Mouse (Mus musculus) hindbrain, embryonic 14.5 days (tissue): ENCODE measurements around the gene Lrrc28. TPM values are rescaled to one million over a fixed set of nuclear protein-coding genes. Genes with fewer than 3 reads are reported as not detected.

Experiments used
- ATAC-seq: fragments of 200-750 bp; cut with Nextera tagmentation; 2 replicates; pipeline ENCODE4 v1.8.0; 2017; ENCODE audit warnings: moderate number of reproducible peaks, mild to moderate bottlenecking, moderate TSS enrichment, moderate library complexity; ENCODE audit not compliant: low FRiP score
- DNase-seq: peaks from one replicate; pipeline ENCODE4 v3.0.0-alpha.2; 2015; ENCODE audit warnings: low spot score
- H3K27ac ChIP-seq: fragments of 300-500 bp; sonication (generic); 2 replicates; pipeline ENCODE4 v1.5.1; 2014; ENCODE audit warnings: mild to moderate bottlenecking, moderate library complexity
- H3K27me3 ChIP-seq: fragments of 300-500 bp; sonication (generic); 2 replicates; pipeline ENCODE4 v1.6.1; 2014; ENCODE audit warnings: mild to moderate bottlenecking, low read length, mixed read lengths; ENCODE audit not compliant: control insufficient read depth, insufficient read depth
- H3K36me3 ChIP-seq: fragments of 300-500 bp; sonication (generic); replicated peaks from 2 replicates; pipeline ENCODE4 v1.6.1; 2014; ENCODE audit not compliant: control insufficient read depth, insufficient read depth
- H3K4me1 ChIP-seq: fragments of 300-500 bp; sonication (generic); replicated peaks from 2 replicates; pipeline ENCODE4 v1.6.1; 2014; ENCODE audit warnings: antibody characterized with exemption, low read length, mixed read lengths; ENCODE audit not compliant: control insufficient read depth, insufficient read depth
- H3K4me2 ChIP-seq: fragments of 300-500 bp; sonication (generic); replicated peaks from 2 replicates; pipeline ENCODE4 v1.6.1; 2014; ENCODE audit warnings: mild to moderate bottlenecking, moderate library complexity
- H3K4me3 ChIP-seq: fragments of 300-500 bp; sonication (generic); replicated peaks from 2 replicates; pipeline ENCODE4 v1.5.1; 2014; ENCODE audit warnings: mild to moderate bottlenecking, low read length
- H3K9ac ChIP-seq: fragments of 300-500 bp; sonication (generic); 2 replicates; pipeline ENCODE4 v1.6.1; 2014
- H3K9me3 ChIP-seq: fragments of 300-500 bp; sonication (generic); 2 replicates; pipeline ENCODE4 v1.6.1; 2016; ENCODE audit warnings: low read length; ENCODE audit not compliant: control insufficient read depth
- whole genome bisulfite sequencing: fragments of 180-500 bp; shearing (Covaris S2); extraction: QIAGEN DNeasy Blood & Tissue Kit; methylation state at CpG from one replicate; pipeline ENCODE4 v1.1.7; 2014; 5-methylcytosine and 5-hydroxymethylcytosine counted together
- polyA plus RNA-seq: library from polyadenylated mRNA; unstranded; fragments of >200 nt; fragmentation: Nextera tagmentation; extraction: Ambion mirVana; gene quantifications from 2 replicates; pipeline ENCODE4 v1.2.1, GENCODE M21; 2014

The Lrrc28 gene
- polyA plus RNA-seq, result 27.4 and 28.4 TPM in 2 replicates

DNA sequence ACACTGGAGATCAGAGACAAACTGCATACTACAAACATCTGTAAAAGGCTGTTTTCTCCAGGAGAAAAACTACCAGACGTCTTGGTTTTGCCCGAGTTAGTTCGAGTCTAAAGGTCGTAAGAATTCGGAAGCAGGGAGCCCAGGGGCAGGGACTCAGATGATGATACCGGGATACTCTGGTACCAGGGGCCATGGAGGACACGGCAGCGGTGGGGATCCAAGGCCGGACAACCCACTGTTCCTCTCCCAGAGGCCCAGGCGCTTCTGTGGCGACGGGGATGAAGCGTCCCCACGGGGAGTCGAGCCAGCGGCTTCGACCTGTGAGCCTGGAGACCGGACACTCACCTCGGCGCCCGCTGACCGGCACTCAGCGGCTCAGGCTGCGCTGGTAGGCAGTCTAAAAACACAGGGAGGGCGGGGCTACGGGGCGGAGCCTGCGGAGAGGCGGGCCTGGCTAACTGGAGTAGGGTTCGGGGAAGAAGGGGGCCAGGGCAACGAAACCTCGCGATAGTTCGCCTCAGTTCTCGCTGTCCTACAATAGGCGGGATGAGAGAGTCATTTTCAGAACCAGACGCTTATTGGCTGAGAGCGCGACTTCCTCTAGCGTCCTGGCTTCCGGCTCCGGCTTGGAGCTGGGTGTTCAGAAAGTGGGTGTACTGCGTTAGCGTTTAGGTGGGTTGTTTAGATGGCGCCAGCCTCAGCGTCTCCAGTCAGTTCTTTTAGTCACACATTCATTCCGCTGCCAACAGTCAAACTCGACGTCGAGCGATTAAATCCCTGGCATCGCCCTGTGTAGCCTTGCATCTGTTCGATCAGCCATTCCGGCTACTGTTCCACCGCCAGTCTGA, at the start of gene Lrrc28:
Lrrc28 (minus strand) TSS at position 436 of the 848 bp plus-strand sequence.
- ATAC-seq, result peak; percentile 100
- H3K9ac ChIP-seq, result peak within 1 kb of the TSS; percentile 86
- H3K4me1 ChIP-seq, result peaks cover 20% of the 10 kb centered on the region
- H3K4me3 ChIP-seq, result peak within 1 kb of the TSS; percentile 73
- under 1% methylated on average over 54 of the region's 55 CpGs for WGBS
- H3K9me3 ChIP-seq, result no peaks in the 10 kb centered on the region
- H3K27me3 ChIP-seq, result no peaks in the 10 kb centered on the region
- DNase-seq, result peak; percentile 98
- H3K27ac ChIP-seq, result peak within 1 kb of the TSS; percentile 91
- H3K36me3 ChIP-seq, result peaks cover 9% of the 10 kb centered on the region; the same call in 1 of the 2 replicates
- peak within 1 kb of the TSS; percentile 90 for H3K4me2 ChIP-seq

DNA sequence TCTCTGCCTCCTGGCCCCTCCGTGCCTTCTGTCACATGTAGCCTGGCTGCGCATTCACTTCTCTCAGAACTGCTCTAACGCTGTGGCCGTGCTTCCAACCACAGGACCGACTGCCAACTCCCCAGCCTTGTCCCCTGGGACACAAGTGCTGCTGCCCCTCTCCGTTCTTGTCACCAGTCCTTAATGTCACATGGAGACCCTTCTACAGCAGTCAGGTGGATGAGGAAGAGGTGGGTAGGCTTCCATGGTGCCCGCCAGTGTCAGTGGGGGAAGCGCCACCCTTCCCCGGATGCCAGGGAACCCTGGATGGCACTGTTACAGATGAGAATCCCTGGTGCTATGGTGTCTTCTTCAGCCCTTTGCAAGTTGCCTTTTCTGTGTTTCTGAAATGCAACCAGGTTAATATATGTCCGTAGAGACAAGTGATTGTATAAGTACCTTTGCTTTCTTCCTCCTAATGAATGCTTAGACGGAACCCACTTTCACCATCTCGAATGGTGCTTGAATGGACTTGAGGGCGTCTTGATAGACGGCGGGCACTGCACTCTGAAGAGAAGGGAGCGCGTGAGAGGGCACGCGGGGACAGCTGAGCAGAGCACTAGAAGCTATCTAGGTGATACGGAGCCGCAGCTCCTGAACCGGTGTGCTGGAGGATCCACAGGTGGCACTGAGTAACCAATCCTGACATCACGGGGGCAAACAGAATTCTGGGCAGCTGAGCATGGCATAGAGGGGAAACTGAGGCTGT, 47.9 kb upstream of the Lrrc28 start:
- no peak for DNase-seq
- no peaks in the 10 kb centered on the region for H3K36me3 ChIP-seq
- H3K27me3 ChIP-seq, result no peaks in the 10 kb centered on the region
- no peak overlapping the region for H3K27ac ChIP-seq
- no peak overlapping the region for H3K9ac ChIP-seq
- H3K4me3 ChIP-seq, result no peak overlapping the region
- ATAC-seq, result no peak
- WGBS, result 92% methylated on average over 23 of the region's 23 CpGs
- no peak overlapping the region for H3K4me2 ChIP-seq
- no peaks in the 10 kb centered on the region for H3K4me1 ChIP-seq
- no peaks in the 10 kb centered on the region for H3K9me3 ChIP-seq

DNA sequence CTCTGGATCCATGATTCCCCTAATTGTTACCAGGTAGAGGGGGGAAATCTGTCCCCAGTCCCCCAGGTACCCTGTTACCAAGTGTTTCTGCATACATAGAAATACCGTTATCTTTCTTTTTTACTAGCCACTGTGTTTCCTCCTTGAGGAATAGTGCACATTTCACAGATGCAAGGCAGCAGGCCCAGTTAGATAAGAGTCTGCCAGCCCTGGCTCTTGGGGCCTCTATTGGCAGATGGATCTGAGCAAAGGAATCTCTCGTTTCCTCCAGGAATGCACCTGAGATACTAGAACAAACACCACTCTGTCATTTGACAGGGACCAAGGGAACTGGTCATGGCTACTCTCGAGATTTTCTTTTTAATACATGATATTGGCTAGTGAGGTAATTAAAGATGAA, 47.1 kb upstream of the Lrrc28 start:
- Histone ChIP-seq H3K36me3 (no peaks in the 10 kb centered on the region), H3K4me2 (no peak overlapping the region), H3K27me3 (no peaks in the 10 kb centered on the region), H3K27ac (no peak overlapping the region), H3K4me1 (no peaks in the 10 kb centered on the region), H3K9ac (no peak overlapping the region), H3K9me3 (no peaks in the 10 kb centered on the region), H3K4me3 (no peak overlapping the region)
- no peak for ATAC-seq
- WGBS, result 75% methylated on average over 3 of the region's 3 CpGs
- DNase-seq, result no peak

DNA sequence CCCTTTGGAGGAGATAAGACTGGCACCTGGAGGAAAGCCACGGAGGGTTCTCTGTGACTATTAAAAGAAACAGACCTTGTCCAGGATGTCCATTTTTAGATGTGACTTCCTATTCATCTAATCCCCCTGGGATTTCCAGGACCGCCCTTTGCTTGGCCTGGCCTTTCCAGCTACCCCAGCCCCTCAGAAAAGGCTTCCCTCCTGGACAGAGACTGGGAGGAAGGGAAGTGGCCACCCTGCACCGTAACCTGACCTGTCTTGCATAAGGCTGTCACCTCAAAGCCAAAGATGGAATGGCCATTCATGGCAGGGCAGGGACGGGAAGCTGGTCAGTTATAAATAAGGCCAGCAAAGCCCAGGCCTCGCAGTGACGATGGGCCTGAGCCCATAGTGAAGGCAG, 46.0 kb upstream of the Lrrc28 start:
- Histone ChIP-seq H3K4me1 (no peaks in the 10 kb centered on the region), H3K9me3 (no peaks in the 10 kb centered on the region), H3K4me3 (no peak overlapping the region), H3K27me3 (no peaks in the 10 kb centered on the region), H3K9ac (no peak overlapping the region), H3K27ac (no peak overlapping the region), H3K36me3 (no peaks in the 10 kb centered on the region), H3K4me2 (no peak overlapping the region)
- DNase-seq (no peak), ATAC-seq (no peak)
- WGBS, result 89% methylated on average over 6 of the region's 6 CpGs

- no peaks in the 10 kb centered on the region for H3K4me1 ChIP-seq
- no peaks in the 10 kb centered on the region for H3K27me3 ChIP-seq
- H3K9ac ChIP-seq, result no peak overlapping the region
- DNase-seq, result no peak
- no peak for ATAC-seq
- no peak overlapping the region for H3K4me2 ChIP-seq
- no peaks in the 10 kb centered on the region for H3K9me3 ChIP-seq
- no peak overlapping the region for H3K27ac ChIP-seq
- no peaks in the 10 kb centered on the region for H3K36me3 ChIP-seq
- 79% methylated on average over 7 of the region's 7 CpGs for WGBS
- H3K4me3 ChIP-seq, result no peak overlapping the region
Observed at GRCm38 (mm10) chr7:67689793-67690192, 44.7 kb upstream of the Lrrc28 start.

DNA sequence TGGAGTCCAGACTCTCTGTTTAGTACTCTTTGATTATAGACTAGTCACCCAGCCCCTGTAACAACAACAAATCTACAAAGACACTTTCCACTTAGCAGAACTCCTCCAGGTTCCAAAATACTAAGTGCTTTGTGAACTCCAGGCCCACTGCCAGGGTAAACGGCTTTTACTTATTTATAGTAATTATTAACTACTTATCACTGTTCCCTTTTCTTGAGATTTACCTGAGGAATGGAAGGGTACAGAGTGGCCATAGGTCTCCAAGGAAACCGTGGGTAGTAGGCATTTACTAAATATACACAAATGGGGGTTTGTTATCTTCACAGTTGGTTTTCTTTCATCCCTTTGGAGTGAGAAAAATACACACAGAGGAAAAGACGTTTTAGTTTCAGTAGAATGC, 43.2 kb upstream of the Lrrc28 start:
- Histone ChIP-seq H3K4me2 (no peak overlapping the region), H3K9me3 (no peaks in the 10 kb centered on the region)
- 51% methylated on average over 3 of the region's 3 CpGs for WGBS

DNA sequence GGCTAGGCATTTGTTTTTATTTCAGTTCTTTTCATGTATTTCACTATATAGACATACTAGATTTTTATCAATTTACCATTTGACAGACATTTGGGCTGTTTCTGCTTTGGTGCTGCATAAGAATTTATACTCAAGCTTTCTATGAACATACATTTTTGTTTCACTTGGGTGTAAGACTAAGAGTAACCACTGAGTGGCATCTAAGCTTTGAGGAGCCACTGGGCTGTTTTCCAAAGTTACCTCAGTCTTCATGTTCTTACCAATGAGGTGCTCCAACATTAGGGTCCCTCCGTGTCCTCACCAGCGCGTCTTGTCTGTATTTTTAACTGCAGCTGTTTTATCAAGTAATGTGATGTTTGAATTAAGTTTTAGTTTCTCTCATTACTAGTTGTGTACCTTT, 41.5 kb upstream of the Lrrc28 start:
- H3K9me3 ChIP-seq, result no peaks in the 10 kb centered on the region
- no peak for DNase-seq
- no peak overlapping the region for H3K4me3 ChIP-seq
- H3K4me2 ChIP-seq, result no peak overlapping the region
- H3K9ac ChIP-seq, result no peak overlapping the region
- ATAC-seq, result no peak
- 98% methylated on average over 3 of the region's 3 CpGs for WGBS
- no peaks in the 10 kb centered on the region for H3K36me3 ChIP-seq
- H3K27ac ChIP-seq, result no peak overlapping the region
- H3K4me1 ChIP-seq, result no peaks in the 10 kb centered on the region
- H3K27me3 ChIP-seq, result no peaks in the 10 kb centered on the region

More for the DNA sequence above, 43.2 kb upstream of the Lrrc28 start:
- DNase-seq (no peak), ATAC-seq (no peak)
- Histone ChIP-seq H3K9ac (no peak overlapping the region), H3K36me3 (no peaks in the 10 kb centered on the region), H3K4me1 (no peaks in the 10 kb centered on the region), H3K27me3 (no peaks in the 10 kb centered on the region), H3K4me3 (no peak overlapping the region), H3K27ac (peak overlapping the region; percentile 23; the same call in 1 of the 2 replicates)

DNA sequence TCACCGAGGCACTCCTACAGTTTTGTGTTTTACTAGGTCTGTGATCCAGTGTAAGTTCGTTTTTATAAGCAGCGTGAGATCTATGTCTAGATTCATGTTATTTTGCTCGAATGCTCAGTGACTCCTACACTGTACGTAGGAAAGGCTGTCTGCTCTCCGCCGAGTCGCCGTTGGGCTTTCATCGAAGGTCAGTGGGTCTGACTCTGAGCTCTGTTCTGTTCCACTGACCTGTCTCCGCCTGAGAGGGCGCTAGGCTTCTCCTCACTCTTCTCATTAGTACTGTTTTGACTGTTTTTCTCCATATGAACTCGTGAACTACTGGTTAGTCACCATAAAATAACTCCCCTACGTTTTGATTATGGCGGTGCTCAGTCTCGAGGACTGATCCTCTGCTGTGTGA, 37.9 kb upstream of the Lrrc28 start:
- no peak for DNase-seq
- Histone ChIP-seq H3K4me3 (no peak overlapping the region), H3K4me1 (no peaks in the 10 kb centered on the region), H3K9ac (no peak overlapping the region), H3K36me3 (peaks cover 5% of the 10 kb centered on the region), H3K4me2 (no peak overlapping the region), H3K27ac (no peak overlapping the region), H3K27me3 (no peaks in the 10 kb centered on the region), H3K9me3 (no peaks in the 10 kb centered on the region)
- 83% methylated on average over 16 of the region's 16 CpGs for WGBS
- no peak for ATAC-seq

DNA sequence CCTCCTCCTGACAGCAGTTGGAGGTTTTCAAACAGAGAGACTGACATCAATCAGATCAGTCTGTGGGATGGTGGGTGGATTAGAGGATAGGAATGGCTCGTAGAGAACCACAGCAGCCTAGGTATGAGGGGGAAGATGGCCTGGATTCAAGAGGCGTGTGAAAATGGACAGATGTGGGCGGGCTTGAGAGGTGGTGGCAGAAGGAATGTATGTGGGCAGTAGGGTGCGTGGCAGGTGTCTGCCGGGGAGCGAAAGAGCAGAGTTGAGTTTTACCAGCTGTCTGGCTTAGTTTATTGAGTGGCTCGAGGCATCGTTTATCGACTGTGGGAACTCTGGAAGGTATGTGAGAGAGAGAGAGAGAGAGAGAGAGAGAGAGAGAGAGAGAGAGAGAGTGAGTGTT, 36.0 kb upstream of the Lrrc28 start:
- WGBS, result 80% methylated on average over 9 of the region's 9 CpGs
- no peak for DNase-seq
- Histone ChIP-seq H3K4me3 (no peak overlapping the region), H3K27ac (no peak overlapping the region), H3K4me1 (no peaks in the 10 kb centered on the region), H3K36me3 (peaks cover 5% of the 10 kb centered on the region), H3K27me3 (no peaks in the 10 kb centered on the region), H3K9me3 (no peaks in the 10 kb centered on the region), H3K9ac (no peak overlapping the region), H3K4me2 (no peak overlapping the region)
- ATAC-seq, result no peak
